Mouse (Mus musculus): ENCODE data around the gene Spag16. TPM values are rescaled to one million over a fixed set of nuclear protein-coding genes. Genes with fewer than 3 reads are reported as not detected.

Spag16 gene
- total RNA-seq, 2 experiments from 2014 or later: not detected

DNA sequence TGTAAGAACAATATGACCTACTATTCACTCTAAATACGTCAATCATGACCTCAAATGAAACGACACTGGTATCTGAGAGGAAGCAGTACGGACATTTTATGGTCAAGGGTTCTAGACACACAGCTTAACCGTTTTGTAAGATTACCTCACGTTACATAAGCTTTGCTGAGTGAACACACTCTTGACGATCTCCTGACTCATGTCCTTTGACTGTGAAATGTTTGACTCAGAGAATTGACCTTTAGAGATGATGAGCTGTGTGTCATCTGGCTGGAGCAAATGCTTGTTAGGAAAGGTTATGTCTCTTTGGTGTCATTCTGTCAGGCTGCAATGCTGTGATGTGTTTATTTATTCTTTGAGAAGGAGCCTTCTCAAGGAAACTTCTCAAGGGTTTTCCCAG lies 252.0 kb downstream of the Spag16 start:
- ATAC-seq (replicated peaks; ENCODE audit: poor library complexity, severe bottlenecking): no peak

DNA sequence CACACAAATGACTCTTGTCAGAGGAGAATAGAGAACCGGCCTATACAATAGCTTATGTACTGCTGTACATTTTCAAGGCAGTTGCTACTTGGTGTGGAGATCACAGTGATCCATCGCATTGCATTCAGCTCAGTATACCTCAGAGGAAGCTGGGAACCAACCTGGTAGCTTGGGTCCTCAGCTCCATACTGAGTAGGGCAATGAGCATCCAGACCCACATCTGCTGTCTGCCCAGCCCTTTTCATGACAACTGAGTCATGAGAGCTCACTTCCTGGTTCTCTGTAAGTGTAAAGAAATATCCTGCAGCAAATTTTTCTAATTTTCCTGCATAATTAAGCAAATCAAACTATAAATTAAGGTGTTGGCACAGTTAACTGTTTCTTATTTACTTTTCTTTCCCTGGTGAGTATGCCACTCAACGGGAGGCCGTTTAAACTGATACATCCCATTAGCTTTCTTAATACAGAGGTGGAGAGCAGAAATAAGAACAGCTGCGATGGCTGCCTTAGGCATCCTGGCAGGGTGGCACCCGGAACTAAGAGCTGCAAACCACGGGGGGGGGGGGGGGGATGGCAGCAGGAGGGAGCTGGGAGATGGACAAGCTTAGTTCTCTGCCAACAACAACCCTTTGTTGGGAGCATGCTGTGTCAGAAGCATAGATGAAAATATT lies 255.6 kb downstream of the Spag16 start:
- ATAC-seq (replicated peaks; ENCODE audit: poor library complexity, severe bottlenecking): no peak

DNA sequence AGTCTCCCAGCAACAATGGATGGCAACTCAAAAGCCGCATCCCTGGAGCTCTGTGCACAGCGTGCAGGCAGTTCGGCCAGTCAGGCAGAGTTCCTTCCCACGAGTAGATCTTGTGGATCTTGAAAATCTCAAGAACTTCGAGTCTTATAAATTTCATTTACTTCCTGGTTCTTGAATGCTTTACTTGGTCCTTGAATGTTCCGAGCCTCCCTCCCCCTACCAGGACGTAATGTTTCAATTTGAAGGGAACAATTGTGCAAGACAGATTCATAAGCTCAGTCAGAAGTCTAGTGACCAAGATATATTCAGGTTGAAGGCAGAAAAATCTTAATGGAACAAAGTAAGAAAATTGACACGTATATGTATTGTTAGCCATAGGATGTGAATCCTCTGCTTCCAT lies 277.9 kb downstream of the Spag16 start:
- ATAC-seq (replicated peaks; ENCODE audit: poor library complexity, severe bottlenecking): no peak

DNA sequence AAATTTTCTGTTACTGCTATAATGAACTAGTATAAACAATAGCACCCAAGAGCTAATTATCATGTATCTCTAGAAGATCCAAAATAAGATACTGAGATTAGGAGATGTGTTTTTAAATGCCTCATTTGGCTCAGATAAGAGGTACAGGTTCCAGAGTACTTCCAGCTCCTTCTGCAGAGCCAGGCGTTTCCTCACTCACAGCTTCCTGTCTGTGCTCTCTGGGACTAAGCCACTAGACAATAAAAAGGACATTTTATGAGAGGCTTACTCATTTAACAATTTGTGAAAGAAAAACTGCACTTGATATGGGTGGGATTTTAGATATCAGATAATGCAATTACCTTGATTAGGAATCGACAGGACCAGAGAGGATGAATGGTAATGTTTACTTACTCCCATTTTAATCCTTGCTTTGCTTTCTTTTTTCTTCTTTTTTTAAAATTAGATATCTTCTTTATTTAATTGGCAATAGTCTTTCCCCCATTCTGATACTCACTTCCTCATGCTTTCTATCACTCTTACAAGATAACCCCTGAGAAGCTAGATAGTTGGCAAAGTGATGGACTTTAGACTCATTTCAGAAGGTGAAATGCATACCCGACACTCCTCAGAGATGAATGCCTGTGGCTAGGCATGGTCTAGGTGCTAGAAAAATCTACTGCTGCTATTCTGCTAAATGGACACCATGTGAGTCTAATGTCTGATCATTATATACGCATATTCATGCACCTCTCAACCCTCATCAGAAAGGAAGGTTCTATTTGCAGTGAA lies 289.6 kb downstream of the Spag16 start:
- no peak for ATAC-seq (replicated peaks; ENCODE audit: poor library complexity, severe bottlenecking)

DNA sequence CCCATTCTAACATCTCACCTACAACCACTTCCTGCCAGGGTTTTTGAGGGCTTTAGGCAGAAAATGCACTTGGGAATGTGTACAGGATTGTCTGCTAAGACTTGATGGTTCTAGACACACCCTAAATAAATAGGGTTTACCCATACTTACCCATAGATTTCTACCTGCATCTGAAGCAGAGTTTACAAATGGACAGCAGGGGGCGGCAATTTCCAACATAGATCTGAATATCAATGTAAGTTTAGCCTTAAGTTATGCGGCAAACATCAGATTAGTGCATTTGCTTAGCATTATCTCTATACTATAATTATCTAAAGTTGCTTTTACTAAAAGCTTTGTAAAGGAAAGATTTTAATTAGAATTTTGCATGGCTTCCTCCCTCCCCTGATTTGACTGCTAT lies 301.3 kb downstream of the Spag16 start:
- ATAC-seq (replicated peaks; ENCODE audit: poor library complexity, severe bottlenecking): no peak; the same call in 1 of the 2 replicates

DNA sequence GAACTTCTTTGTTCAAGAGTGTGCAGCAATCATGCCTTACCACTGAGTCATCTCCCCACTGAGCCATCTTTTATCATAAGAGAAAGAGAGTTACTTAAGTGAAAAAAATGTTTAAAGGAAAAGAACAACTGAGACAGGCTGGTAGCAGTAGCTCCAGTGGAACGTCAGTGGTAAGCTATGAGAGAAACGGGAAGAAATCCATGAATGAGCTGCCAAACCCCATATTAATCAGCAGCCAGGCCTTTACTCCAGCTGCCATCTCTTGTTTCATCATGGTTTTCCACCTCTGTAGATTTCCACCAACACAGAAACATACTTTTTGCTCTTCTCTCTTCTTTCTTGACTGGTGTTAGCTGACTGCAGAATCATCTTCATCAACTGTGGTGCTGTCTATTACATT lies 308.8 kb downstream of the Spag16 start:
- no peak for ATAC-seq (replicated peaks; ENCODE audit: poor library complexity, severe bottlenecking)

DNA sequence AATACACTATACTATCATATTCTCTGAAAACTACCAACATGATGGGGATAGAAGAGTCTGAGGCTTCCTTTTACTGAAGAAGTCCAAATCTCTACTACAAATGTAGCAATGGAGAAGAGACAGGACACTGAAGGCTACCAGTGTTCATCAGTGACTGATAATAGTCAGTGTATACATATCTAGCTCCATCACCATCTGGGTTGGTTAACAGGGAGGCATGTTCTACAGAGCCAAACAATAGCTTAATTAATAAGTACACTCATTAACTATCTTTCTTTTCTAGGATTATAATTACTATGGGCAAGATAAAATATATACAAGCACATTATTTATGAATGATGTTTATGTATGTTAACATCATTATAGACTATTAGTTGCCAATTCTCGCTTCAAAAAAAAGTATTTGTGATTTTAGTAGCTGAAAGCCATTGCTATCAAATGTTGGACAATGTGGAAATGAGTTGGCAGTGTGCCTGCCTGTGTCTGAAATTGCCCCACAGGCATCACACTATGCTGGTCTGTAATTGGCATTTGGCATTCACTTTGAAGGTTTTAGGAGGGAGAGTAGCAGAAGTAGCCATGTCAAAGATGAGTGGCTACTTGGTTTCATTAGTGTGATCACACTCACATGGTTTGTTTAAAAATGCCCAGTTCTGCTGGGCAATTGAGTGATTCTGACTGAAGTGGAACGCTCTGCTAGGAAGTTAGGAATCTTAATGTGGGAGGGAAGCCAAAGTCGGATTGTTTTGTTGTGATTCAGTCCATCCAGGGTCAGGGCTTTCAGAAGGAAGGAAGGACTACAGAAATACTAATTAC lies 338.8 kb downstream of the Spag16 start:
- ATAC-seq (replicated peaks; ENCODE audit: poor library complexity, severe bottlenecking): no peak

DNA sequence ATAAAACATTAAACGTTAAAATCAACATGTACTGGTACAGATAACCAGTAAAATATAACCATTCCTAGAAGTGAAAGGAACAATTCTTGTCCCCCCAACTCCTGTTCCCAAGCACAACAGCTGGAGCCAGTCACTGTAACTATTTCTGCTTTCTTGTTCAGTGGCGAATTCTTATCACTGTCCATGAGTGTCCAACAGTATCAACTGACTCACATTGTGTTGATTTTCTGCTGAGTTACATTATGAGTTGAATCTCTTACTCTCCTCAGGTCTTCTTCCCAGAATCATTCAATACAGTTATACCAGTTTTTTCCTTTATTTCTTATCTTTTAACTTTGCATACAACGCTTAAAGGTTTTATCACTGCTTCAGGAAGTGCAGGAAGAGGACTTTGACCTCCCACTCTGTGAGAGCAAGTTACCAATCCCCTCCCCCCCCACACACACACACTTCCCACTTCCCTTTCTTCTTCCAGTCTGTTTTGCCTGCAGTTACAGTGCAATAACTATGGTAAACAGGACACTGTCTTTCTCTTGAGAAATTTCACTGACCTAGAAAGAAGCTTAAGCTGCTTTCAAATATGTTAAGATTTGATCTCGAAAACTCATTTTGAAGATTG lies 353.5 kb downstream of the Spag16 start:
- peak; percentile 77 for ATAC-seq (replicated peaks; ENCODE audit: poor library complexity, severe bottlenecking)

DNA sequence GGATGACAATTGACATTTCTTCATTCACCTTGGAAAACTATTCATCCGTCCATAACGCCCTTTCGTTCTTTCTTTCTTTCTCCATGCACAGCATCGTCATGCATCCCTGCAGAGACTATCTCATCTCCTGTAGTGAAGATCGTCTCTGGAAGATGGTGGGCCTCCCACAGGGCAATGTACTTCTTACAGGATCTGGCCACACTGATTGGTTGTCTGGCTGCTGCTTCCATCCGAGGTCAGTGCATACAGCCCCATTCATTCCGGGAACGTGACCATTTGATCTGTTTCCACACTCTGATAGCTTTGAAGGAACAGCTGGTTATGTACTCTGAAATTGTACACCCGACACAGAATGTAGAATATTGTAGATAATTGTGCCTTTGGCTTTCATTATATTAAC lies 438.0 kb downstream of the Spag16 start:
- no peak for ATAC-seq (replicated peaks; ENCODE audit: poor library complexity, severe bottlenecking)

DNA sequence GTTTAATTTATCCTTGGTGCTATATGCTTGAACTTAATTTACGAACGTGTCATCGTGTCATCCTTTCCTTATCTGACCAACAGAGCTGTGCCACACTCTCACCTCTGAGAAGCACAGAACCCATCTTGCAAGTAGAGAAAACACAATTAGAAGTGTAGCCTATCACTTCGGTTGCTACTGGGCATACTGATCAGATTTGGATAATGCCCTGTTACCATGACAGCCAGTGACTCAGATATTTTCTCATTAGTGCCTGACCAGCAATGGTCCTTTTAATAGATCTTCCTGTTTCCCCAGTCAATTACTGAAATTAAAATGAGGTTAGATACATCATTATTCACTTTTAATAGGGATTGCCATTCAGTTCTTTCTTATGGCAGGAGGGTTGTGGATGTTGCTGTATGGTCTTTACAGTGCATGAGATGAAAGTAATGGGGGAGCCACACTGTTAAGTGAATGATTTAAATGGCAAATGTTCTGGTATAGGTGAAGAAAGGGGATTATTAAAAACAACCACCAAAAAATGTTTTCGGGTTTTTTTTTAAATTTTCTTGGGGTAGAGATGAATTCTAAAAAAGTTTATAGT lies 439.2 kb downstream of the Spag16 start:
- no peak for ATAC-seq (replicated peaks; ENCODE audit: poor library complexity, severe bottlenecking)

DNA sequence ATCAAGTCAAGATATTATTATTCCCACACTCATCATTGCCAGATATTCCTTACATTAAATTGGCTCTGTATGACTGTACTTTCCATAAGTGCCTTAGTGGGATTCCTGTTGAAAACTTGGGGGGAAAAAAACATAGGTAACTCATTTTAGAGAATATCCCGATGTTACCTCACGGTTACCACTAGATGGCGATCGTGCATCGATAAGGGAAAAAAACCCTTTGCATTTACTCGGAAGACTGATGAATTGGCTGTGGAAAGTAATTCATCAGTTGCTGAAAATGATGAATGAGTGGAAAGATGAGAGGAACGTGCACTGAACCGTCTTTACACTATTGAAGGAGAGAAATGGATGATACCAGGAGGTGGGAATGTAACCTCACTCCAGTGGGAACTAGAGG lies 443.4 kb downstream of the Spag16 start:
- ATAC-seq (replicated peaks; ENCODE audit: poor library complexity, severe bottlenecking): no peak

DNA sequence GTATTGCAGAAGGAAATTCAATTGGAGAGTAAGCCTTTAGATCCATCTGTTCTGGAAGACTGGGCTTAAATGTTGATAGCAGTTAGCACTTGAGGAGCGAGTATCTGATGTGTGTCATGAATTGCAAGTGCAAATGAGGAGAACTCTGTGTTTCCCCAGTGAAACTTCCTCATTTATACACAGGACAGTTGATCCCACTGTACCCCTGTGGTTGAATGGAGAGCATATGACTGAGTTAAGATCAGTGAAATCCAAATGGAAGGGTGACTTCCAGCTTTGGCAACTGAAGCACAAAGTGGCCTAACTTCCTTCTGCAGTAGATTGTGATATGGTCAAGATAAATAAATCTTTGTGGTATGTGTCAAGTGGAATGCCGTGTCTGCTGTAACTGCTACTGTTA lies 446.0 kb downstream of the Spag16 start:
- ATAC-seq (replicated peaks; ENCODE audit: poor library complexity, severe bottlenecking): peak; percentile 74

DNA sequence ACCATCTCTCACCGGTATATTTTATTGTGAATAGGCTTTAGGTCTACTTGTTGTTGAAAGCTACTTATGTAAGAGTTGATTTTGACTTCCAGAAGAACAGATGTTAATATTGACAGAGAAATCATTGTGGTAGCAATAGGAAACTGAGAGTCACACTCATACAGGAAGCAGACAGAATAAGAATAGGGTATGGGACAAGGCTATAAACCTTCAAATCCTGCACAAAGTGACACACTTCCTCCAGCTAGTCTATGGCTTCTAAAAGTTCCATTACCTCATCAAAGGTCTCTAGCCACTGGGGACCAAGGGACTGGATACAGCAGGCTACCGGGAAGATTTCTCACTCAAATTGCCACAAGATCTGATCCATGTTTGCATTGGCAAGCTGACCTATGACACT lies 452.5 kb downstream of the Spag16 start:
- no peak for ATAC-seq (replicated peaks; ENCODE audit: poor library complexity, severe bottlenecking)

DNA sequence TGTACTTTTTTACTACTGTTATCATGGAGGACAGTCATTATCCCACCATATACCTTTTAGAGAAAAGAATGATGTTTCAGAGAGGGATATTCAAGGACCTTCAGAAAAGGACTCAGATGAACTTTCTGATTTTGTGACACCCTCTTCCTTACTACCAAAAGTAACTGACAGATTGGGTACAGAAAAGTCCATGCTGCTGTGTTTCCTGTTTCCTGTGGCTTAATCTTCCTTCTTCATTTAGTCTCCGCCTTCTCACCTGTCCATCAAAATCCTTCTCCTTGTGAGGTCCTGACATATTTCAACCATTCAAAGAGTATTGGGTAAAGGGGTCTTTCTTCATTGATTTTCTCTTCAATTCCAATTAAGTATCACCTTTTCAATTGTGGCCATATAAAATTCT lies 456.6 kb downstream of the Spag16 start:
- ATAC-seq (replicated peaks; ENCODE audit: poor library complexity, severe bottlenecking): peak; percentile 33; the same call in 1 of the 2 replicates

DNA sequence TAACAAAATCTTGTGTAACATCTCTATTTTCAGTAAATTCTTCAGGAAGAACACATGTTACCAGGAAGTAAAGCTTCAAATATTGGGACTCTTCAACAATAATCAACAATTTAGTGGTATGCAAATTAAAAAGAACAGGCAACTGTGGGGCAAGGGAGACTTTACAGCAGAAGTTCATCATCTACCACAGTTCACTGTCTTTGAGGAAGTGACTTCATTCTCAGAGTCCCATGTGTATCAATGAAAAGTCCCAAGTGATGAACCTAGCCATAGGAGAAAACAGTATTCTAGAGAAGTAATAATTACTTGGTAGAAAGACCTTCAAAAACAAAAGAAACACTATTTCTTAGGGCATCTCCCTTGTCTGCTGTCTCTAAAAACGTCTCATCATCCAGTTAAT lies 457.4 kb downstream of the Spag16 start:
- ATAC-seq (replicated peaks; ENCODE audit: poor library complexity, severe bottlenecking): no peak

DNA sequence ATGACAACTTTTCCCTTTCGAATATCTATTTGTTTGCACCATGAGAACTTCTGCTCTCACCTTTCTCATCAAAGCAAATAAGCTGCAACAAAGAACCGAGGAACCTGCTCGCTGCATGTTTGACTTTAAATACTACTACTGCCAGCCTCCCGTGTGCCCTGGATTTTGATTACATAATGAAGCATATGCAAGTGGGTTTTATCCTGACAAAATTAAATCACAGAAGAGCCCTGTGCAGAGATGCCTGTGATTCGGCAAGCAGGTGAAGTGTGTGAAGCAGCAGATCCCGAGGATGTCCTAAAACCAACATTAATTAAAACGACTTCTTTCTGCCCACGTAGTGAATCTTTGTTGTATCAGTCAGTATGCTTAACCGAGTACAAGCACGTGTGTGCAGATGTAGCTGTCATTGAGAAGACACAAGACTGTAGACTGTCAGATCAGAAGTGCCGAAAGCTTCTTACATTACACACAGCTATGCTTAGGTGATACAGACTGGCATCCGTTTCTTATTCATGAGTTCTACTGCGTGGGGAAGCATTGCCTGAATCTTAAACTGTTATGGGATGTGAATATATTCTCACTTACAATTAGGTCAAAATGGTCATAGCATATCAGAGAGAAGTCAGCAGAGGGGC lies 489.5 kb downstream of the Spag16 start:
- ATAC-seq (replicated peaks; ENCODE audit: poor library complexity, severe bottlenecking): no peak

DNA sequence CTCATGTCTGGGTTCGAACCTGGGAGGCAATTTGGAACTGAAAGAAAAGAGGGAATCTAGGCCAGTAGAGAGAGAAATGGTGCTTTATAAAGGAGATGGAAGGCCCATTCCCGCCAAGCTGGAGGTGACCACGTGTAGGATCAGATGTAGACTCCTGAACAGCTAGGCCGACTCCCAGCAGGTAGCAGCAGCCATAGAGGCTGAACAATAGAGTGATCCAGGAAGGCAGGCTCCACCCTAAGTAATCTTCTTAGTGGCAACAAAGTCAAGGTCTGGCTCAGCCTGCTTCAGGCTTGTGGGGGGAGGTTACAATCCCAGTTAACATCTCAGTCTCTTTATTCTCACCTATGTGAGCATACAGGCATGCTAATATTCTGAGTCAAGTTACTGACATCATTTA lies 494.2 kb downstream of the Spag16 start:
- ATAC-seq (replicated peaks; ENCODE audit: poor library complexity, severe bottlenecking): no peak

DNA sequence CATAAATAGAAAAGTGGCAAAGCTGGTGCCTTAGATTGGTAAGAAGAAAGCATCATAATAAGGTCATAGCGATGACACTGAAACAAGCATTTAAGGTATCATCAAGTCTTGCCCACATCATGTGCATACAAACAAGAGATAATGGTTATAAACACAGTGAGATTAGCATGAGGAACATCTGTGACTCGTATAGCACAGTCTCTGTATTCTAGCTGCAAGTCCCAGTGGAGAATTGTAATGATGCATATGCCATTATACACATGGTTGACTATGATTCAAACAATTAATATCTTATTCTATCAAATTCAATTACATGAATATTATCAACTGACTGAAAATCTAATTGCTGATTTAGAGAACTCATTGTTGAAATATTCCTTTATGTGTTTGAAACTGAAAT lies 519.4 kb downstream of the Spag16 start:
- ATAC-seq (replicated peaks; ENCODE audit: poor library complexity, severe bottlenecking): no peak

DNA sequence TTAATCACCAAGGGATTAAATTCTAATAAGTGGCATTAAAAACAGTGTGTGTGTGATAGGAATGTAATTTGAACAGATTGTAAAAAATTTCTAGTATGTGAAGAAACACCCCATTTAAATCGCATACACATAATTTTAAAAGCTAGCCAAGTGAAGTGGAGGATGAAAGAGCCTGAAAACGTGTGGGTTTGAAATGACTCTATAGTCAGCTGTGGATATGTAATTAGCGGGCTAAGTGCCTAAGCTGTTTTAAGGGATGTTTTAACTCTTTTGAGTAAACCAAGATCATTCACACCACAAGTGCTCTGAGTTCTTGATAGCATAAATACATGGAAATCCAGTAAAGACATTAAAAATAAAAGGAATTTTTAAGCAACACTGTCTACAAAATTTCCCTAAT lies 524.6 kb downstream of the Spag16 start:
- ATAC-seq (replicated peaks; ENCODE audit: poor library complexity, severe bottlenecking): no peak

DNA sequence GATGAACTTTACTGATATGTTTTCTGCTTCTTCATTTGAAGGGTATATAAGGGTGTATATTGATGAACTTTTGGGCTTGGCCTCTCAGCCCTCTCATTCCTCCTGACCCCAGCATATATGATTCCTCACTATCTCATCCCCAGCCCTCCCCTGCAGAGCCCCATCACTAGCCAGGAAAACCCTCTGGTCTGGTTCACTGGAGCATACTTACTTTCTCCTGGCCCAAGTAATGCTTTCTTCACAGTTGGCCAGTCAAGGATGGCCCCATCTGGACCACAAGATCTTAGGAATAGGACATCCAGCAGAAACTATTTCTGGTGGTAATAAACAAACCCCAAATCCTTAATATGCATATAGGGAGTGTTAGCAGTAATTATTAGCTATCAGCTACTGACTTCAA lies 527.2 kb downstream of the Spag16 start:
- no peak for ATAC-seq (replicated peaks; ENCODE audit: poor library complexity, severe bottlenecking)

All from granulocyte monocyte progenitor cell, adult 5-6 weeks (primary cell).